Mouse (Mus musculus) c-Kit-positive CD71-negative TER-119-negative erythroid progenitor cells, embryonic 14.5 days (primary cell): ENCODE results near the gene Gm38394.

Source experiments
- DNase-seq: peaks from one replicate; pipeline ENCODE4 v3.0.0-alpha.2; 2013; ENCODE audit warnings: low read depth

Gene Gm38394

DNA sequence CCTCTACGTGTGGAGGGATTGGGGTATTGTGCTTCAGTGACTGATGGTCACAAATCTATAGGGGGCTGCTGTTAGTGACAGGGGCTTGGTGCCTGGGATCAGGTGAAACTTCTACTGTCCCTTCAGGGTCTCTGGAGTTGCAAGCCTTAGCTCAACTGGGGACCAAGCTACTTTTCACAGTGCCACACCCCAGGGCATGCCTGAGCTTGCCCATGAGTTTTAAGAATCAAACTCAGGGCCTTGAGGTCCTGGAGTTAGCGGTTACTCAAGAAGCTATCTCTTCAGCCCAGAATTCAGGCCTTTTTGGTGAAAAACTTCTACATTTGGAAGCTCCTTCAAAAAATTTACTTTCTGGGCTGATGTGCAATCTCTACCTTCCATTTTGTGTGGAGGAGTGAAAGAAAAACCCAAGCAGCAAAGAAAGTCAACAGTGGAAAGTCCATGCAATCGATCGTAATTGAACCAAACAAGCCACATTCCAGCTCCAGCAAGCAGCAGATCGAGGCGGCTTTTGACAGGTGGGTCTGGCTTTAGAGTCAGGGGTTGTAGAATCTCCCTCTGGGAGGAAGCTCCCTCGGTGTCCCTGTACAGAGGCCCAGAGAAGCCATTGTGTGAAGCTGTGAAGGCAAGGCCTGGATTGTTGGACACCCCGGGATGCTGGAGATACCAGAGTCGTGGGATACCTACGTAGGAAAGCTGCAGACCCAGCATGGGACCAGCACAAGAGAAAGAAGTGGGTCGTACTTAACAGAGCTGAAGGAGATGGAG lies 3.3 kb upstream of the Gm38394 start:
- no peak for DNase-seq

GRCm38 (mm10) chr1:133663427-133663826 lies 2.3 kb upstream of the Gm38394 start:
- no peak for DNase-seq

GRCm38 (mm10) chr1:133662941-133663340 lies 1.8 kb upstream of the Gm38394 start:
- no peak for DNase-seq

GRCm38 (mm10) chr1:133660466-133661202 lies 484 bp downstream of the Gm38394 start, which contains the start of gene Zbed6:
TSS of gene Zbed6 (minus strand) at chr1:133660885.
- DNase-seq = peak; percentile 20

DNA sequence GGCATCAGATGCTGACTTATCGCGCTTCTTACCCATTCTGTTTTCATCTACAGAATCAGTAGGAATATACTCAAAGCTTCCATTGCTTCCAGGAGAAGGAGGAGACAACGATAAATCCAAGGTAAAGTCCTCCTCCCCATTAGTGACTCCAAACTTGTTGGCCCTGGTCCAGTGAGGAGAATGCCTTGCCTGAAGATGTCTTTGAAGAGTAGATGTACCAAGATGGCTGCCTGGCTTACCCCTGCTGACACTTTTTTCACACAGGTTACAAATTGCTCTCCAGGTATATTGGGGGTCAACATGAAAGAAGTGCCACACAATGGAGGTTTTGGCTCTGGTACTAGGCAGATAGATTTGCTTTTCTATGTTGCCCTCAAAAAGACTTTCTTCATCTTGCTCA lies 2.2 kb downstream of the Gm38394 start:
- no peak for DNase-seq

GRCm38 (mm10) chr1:133656811-133657210 lies 4.3 kb downstream of the Gm38394 start:
- no peak for DNase-seq

GRCm38 (mm10) chr1:133653033-133653432 lies 8.1 kb downstream of the Gm38394 start:
- DNase-seq = no peak

DNA sequence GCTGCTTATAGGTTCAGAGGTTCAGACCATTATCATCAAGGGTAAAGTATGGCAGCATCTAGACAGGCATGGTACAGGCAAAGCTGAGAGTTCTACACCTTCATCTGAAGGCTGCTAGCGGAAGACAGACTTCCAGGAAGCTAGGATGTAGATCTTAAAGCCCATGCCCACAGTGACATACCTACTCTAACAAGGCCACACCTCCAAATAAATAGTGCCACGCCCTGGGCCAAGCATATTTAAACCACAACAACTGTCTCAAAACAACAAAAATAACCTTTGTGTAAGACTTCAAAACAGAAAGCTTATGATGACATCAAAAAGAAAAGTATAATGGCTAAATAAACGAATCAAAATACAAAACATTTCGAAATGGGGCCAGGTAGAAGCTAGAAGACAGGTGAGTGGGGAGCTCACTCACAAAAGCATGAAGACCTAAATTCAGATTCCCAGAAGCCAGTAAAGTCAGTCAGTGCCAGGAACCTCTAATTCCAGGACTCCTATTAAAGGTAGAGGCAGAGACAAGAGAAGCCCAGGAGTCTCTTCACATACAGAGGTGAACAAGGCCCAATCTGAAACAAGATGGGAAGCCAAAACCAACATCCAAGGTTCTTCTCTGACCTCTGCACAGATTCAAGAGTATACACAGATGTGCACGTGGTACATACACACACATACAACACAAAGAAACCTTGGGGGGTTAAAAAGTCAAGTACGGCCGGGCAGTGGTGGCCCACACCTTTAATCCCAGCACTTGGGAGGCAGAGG lies 10.6 kb downstream of the Gm38394 start:
- no peak for DNase-seq

DNA sequence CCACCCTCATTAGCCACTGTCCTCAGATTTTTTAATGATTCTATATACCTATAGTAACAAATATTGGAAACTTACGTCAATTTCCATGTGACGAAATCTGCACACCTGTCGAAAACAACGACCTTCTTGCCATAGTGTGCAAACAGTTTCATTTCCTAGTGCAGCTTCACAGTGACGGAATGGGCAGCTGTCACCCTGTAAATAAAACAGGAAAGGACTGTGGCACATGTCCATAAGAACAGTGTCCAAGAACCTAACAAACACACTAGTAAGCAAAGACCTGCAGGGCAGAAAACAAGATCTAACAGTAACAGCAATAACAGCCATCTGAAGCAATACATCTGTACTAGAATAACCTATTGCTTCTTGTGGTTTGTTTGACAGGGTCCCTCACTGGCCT lies 15.5 kb downstream of the Gm38394 start:
- no peak for DNase-seq

DNA sequence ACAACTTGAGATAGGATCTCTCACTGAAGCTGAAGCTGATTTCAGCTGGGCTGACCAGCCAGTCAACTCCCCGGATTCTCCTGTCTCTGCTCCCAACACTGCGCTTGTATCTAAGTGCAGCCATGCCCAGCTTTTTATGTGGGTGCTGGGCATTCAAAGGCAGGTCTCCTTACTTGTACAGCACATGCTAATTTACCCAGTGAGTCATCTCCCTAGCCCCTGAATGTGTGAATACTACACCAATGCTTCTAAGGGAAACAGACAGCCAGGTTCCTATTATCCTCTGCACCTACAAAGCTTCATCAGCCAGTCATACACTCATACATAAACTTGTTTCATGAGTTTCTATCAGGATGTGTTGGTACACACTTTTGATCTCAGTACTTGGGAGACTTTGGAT lies 20.0 kb downstream of the Gm38394 start:
- DNase-seq = no peak

DNA sequence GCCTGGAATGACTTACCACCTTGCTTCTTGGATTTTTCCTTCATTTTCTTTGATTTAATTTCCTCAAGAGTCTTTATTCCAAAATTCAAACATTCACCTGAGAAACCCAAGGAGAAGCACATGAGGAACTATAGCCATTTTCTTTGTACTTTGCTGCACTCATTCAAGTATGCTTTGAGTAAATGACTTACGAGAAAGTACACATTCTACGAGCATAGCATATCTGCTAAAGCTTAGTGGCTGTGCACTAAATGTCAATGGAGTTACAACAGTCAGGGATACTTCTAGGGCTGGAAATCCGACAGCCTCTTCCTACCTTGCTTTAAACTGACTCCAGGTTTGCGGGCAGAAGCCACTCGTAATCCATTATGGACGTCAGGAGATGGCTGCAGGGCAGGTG lies 22.6 kb downstream of the Gm38394 start:
- no peak for DNase-seq

- no peak for DNase-seq
Observed at GRCm38 (mm10) chr1:133632168-133632567, 28.9 kb downstream of the Gm38394 start.

GRCm38 (mm10) chr1:133625052-133625451 lies 36.1 kb downstream of the Gm38394 start:
- no peak for DNase-seq

DNA sequence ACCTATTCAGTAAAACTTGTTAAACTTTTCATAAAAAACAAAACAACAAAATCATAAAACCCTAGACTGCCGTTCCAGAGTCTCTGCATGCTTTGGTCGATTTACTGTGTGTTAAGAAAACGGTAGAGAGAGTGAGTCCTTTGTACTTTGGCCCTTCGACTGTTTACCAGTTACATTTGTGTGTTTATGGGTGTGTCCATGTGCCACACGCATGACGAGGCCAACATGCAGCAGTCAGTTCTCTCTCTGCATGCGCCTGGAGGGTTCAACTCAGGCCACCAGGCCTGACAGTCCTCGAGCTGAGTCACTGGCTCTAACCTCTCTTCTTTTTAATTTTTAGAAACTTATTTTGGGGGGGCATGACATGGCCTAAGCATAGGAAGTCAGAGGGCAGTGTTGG lies 42.8 kb downstream of the Gm38394 start:
- DNase-seq = no peak

GRCm38 (mm10) chr1:133617908-133618307 lies 43.2 kb downstream of the Gm38394 start:
- no peak for DNase-seq

DNA sequence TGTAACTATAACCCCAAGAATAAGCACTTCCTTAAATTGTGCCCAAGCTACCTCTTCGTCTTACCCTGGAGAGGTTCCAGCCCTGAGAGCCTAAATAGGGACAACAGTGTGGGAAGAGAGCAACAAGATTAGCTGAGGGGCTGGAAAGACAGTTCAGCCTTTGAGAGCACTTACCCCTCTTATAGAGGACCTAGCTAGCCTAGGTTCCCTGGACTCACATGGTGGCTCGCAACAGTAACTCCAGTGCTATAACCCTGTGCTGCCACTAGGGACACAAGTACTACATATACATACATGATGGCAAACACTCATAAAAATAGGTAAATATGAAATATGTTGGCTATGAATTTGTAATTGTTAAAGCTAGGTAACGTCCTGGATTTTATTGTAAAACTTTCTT lies 47.3 kb downstream of the Gm38394 start:
- DNase-seq = peak; percentile 30

DNA sequence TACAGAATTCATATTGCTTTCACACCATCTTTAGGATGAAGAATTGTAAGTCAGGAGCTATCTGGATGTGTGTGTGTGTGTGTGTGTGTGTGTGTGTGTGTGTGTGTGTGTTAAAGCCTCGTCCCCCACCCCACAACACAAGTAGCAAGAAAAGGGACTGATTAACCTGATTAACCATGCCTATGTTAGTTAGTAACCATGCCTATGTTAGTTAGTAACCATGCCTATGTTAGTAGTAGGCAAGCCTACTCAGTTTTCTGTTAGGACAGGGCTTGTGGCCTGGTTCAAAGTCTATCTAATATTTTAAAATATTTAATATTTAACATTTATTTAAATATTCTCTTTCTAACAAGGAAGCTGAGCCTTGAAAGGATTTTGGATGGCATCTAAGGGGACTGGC lies 49.7 kb downstream of the Gm38394 start:
- no peak for DNase-seq

- DNase-seq = no peak
Observed at GRCm38 (mm10) chr1:133610601-133611000, 50.5 kb downstream of the Gm38394 start.

- peak; percentile 98 for DNase-seq
Observed at GRCm38 (mm10) chr1:133609771-133610502, 51.2 kb downstream of the Gm38394 start, which contains the start of gene Snrpe. TSS of gene Snrpe (minus strand) at chr1:133610291.

- DNase-seq = no peak
Observed at GRCm38 (mm10) chr1:133603174-133603573, 57.9 kb downstream of the Gm38394 start.

- no peak for DNase-seq
Observed at GRCm38 (mm10) chr1:133596298-133597007, 64.7 kb downstream of the Gm38394 start.
